Mouse (Mus musculus) lung, postnatal 25 days (tissue): ENCODE data around the gene Fbxo5.

Experiments used
- DNase-seq: peaks from one replicate; pipeline ENCODE4 v3.0.0; 2022; ENCODE audit warnings: low spot score

The Fbxo5 gene

GRCm38 (mm10) chr10:5805243-5805730, at the start of gene Fbxo5:
Fbxo5 (minus strand) TSS chr10:5805600.
- peak; percentile 99 for DNase-seq

GRCm38 (mm10) chr10:5853290-5853868, 48.0 kb upstream of the Fbxo5 start:
- no peak for DNase-seq

GRCm38 (mm10) chr10:5846939-5847338, 41.5 kb upstream of the Fbxo5 start:
- DNase-seq, result peak; percentile 14

- DNase-seq, result peak; percentile 36
Measured at GRCm38 (mm10) chr10:5841369-5841768, 36.0 kb upstream of the Fbxo5 start.

- DNase-seq, result no peak
Measured at GRCm38 (mm10) chr10:5826336-5827025, 21.1 kb upstream of the Fbxo5 start.

- peak; percentile 78 for DNase-seq
Measured at GRCm38 (mm10) chr10:5824779-5825178, 19.4 kb upstream of the Fbxo5 start.

GRCm38 (mm10) chr10:5823740-5824491, 18.5 kb upstream of the Fbxo5 start, which contains the start of gene Mtrf1l:
Mtrf1l (minus strand) TSS chr10:5823910.
- DNase-seq, result peak; percentile 99

GRCm38 (mm10) chr10:5823291-5823739, 17.9 kb upstream of the Fbxo5 start:
- DNase-seq, result no peak

GRCm38 (mm10) chr10:5818772-5819171, 13.4 kb upstream of the Fbxo5 start:
- DNase-seq, result no peak

- no peak for DNase-seq
Measured at GRCm38 (mm10) chr10:5815968-5816367, 10.6 kb upstream of the Fbxo5 start.

GRCm38 (mm10) chr10:5813724-5814123, 8.3 kb upstream of the Fbxo5 start:
- no peak for DNase-seq

- DNase-seq, result no peak
Measured at GRCm38 (mm10) chr10:5807683-5808082, 2.3 kb upstream of the Fbxo5 start.

- no peak for DNase-seq
Measured at GRCm38 (mm10) chr10:5806996-5807395, 1.6 kb upstream of the Fbxo5 start.

- DNase-seq, result no peak
Measured at GRCm38 (mm10) chr10:5806416-5806815, 1.0 kb upstream of the Fbxo5 start.

GRCm38 (mm10) chr10:5805731-5806307, 419 bp upstream of the Fbxo5 start:
- peak; percentile 97 for DNase-seq

- no peak for DNase-seq
Measured at GRCm38 (mm10) chr10:5804691-5805156, 676 bp downstream of the Fbxo5 start.

GRCm38 (mm10) chr10:5803739-5804138, 1.7 kb downstream of the Fbxo5 start:
- DNase-seq, result no peak

GRCm38 (mm10) chr10:5802866-5803265, 2.5 kb downstream of the Fbxo5 start:
- DNase-seq, result no peak

- DNase-seq, result peak; percentile 40
Measured at GRCm38 (mm10) chr10:5800490-5800889, 4.9 kb downstream of the Fbxo5 start.

GRCm38 (mm10) chr10:5798069-5798468, 7.3 kb downstream of the Fbxo5 start:
- DNase-seq, result no peak

GRCm38 (mm10) chr10:5790657-5791056, 14.7 kb downstream of the Fbxo5 start:
- no peak for DNase-seq

GRCm38 (mm10) chr10:5786923-5787322, 18.5 kb downstream of the Fbxo5 start:
- DNase-seq, result peak; percentile 7
